Mouse (Mus musculus): ENCODE data around the gene Tsga10.
"Not testable (repeated sequence)": the region's sequence is repeated elsewhere in the genome, so short reads cannot be mapped to it uniquely, and the experiment has no call there.

GRCm38 (mm10) chr1:37802291-37802690 lies 63.9 kb downstream of the Tsga10 start:
- TF ChIP-seq CHD1 (IDR thresholded peaks at IDR 0.05; ENCODE audit: low read depth, low read length); POLR2AphosphoS2 (IDR thresholded peaks at IDR 0.05; ENCODE audit: low read depth, low read length); MEF2A (IDR thresholded peaks at IDR 0.05; ENCODE audit: borderline replicate concordance, low read depth, low read length); JUND (conservative IDR thresholded peaks at IDR 0.05; ENCODE audit: low read depth, low read length); EP300 (IDR thresholded peaks at IDR 0.05; ENCODE audit: low read length); POLR2A (IDR thresholded peaks at IDR 0.05; ENCODE audit: low read depth, low read length); ZNF384 (IDR thresholded peaks at IDR 0.05; ENCODE audit: low read depth, low read length); E2F4 (IDR thresholded peaks at IDR 0.05; ENCODE audit: insufficient replicate concordance, low read depth, low read length); NRF1 (IDR thresholded peaks at IDR 0.05; ENCODE audit: low read depth, low read length); ETS1 (conservative IDR thresholded peaks at IDR 0.05; ENCODE audit: low read depth, low read length); KAT2A (IDR thresholded peaks at IDR 0.05; ENCODE audit: insufficient replicate concordance, low read length); USF1 (IDR thresholded peaks at IDR 0.05; ENCODE audit: low read depth, low read length): not testable (repeated sequence)
- peak; percentile 9 to 66; a peak in 2 of 4 replicates for TF ChIP-seq CTCF (conservative IDR thresholded peaks at IDR 0.05 in 1 of 2, IDR thresholded peaks at IDR 0.05 in 1 of 2; ENCODE audit: low read depth in 2 of 2, low read length in 2 of 2)
- TF ChIP-seq SMC3 (IDR thresholded peaks at IDR 0.05; ENCODE audit: low read depth, low read length): peak; percentile 43
